Mouse (Mus musculus) cerebellum, adult 2 months (tissue): ENCODE results near the gene Ccnjl.

Experiments
- CTCF ChIP-seq: fragments of 200-500 bp; IDR thresholded peaks from 2 replicates; pipeline ENCODE4 v1.5.1; 2011; ENCODE audit warnings: low read depth, mild to moderate bottlenecking, control low read depth, low read length, moderate library complexity, borderline replicate concordance; ENCODE audit not compliant: insufficient read depth
- POLR2A ChIP-seq: fragments of 200-500 bp; IDR thresholded peaks from 2 replicates; pipeline ENCODE4 v1.6.1; 2011; ENCODE audit warnings: low read length, control low read depth, borderline replicate concordance; ENCODE audit not compliant: insufficient read depth

DNA sequence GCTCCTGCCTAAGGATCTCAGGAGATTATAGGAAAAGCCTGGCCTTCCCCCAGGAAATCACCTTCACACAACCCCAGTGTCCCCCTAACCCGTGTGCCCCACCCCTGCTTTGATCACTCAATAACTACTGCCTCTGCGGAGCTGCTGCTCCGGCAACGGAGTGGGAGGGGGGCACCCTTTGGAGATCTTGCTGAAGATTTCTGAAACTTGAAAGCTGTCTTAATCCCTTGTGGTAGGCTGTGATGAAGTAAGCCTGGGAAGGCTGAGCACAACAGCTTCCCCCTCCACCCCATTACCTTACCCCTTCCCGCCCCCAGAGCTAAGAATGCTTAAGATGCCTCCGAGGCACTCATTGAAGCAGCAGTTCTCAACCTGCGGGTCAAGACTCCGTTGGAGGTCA, 37.3 kb downstream of the Ccnjl start:
- no peak for TF ChIP-seq CTCF
- TF ChIP-seq POLR2A: no peak
